Mouse (Mus musculus): ENCODE data around the gene Edn2. TPM values are rescaled to one million over a fixed set of nuclear protein-coding genes. Genes with fewer than 3 reads are reported as not detected.

Gene Edn2
- polyA plus RNA-seq, 1 experiment from 2014 or later = 1.9 TPM

GRCm38 (mm10) chr4:120188651-120189161 is 27.7 kb downstream of the Edn2 start:
- ATAC-seq (ENCODE audit: low FRiP score, low TSS enrichment) = peak; percentile 76
- H3K9me3 ChIP-seq (ENCODE audit: control insufficient read depth, low read length) = no peaks in the 10 kb centered on the region
- H3K4me3 ChIP-seq (ENCODE audit: low read depth, low read length) = no peak overlapping the region
- no peak overlapping the region for H3K4me2 ChIP-seq (replicated peaks; ENCODE audit: low read depth)
- peak; percentile 40 for DNase-seq (ENCODE audit: low spot score)
- no peaks in the 10 kb centered on the region for H3K27me3 ChIP-seq (ENCODE audit: control insufficient read depth, insufficient read depth, low read length)
- H3K27ac ChIP-seq (replicated peaks) = no peak overlapping the region
- WGBS = 46% methylated on average over 10 of the region's 10 CpGs
- no peaks in the 10 kb centered on the region for H3K36me3 ChIP-seq (ENCODE audit: control insufficient read depth, insufficient read depth, low read length)
- no peaks in the 10 kb centered on the region for H3K4me1 ChIP-seq (replicated peaks; ENCODE audit: control insufficient read depth, insufficient read depth)
- H3K9ac ChIP-seq (ENCODE audit: low read length) = no peak overlapping the region
- TF ChIP-seq EP300 (optimal IDR thresholded peaks at IDR 0.05) (no peak), CTCF (IDR thresholded peaks at IDR 0.05; ENCODE audit: low read depth) (no peak)

- TF ChIP-seq EP300 (optimal IDR thresholded peaks at IDR 0.05) (no peak), CTCF (IDR thresholded peaks at IDR 0.05; ENCODE audit: low read depth) (no peak)
- ATAC-seq (ENCODE audit: low FRiP score, low TSS enrichment) = no peak
- DNase-seq (ENCODE audit: low spot score) = no peak
Measured at GRCm38 (mm10) chr4:120189941-120190340, 28.9 kb downstream of the Edn2 start.

GRCm38 (mm10) chr4:120191987-120192386 is 31.0 kb downstream of the Edn2 start:
- WGBS = 29% methylated on average over 2 of the region's 2 CpGs
- no peaks in the 10 kb centered on the region for H3K36me3 ChIP-seq (ENCODE audit: control insufficient read depth, insufficient read depth, low read length)
- no peak overlapping the region for H3K9ac ChIP-seq (ENCODE audit: low read length)

More at GRCm38 (mm10) chr4:120189941-120190340, 28.9 kb downstream of the Edn2 start:
- Histone ChIP-seq H3K9ac (ENCODE audit: low read length) (no peak overlapping the region), H3K27ac (replicated peaks) (no peak overlapping the region), H3K36me3 (ENCODE audit: control insufficient read depth, insufficient read depth, low read length) (no peaks in the 10 kb centered on the region), H3K4me1 (replicated peaks; ENCODE audit: control insufficient read depth, insufficient read depth) (no peaks in the 10 kb centered on the region), H3K4me3 (ENCODE audit: low read depth, low read length) (no peak overlapping the region), H3K4me2 (replicated peaks; ENCODE audit: low read depth) (no peak overlapping the region), H3K27me3 (ENCODE audit: control insufficient read depth, insufficient read depth, low read length) (no peaks in the 10 kb centered on the region), H3K9me3 (ENCODE audit: control insufficient read depth, low read length) (no peaks in the 10 kb centered on the region)
- 47% methylated on average over 2 of the region's 2 CpGs for WGBS

GRCm38 (mm10) chr4:120194026-120194425 is 33.0 kb downstream of the Edn2 start:
- H3K4me2 ChIP-seq (replicated peaks; ENCODE audit: low read depth) = no peak overlapping the region
- TF ChIP-seq CTCF (IDR thresholded peaks at IDR 0.05; ENCODE audit: low read depth) (no peak), EP300 (optimal IDR thresholded peaks at IDR 0.05) (no peak)
- whole genome bisulfite sequencing = 69% methylated on average over 5 of the region's 5 CpGs
- no peak overlapping the region for H3K27ac ChIP-seq (replicated peaks)
- H3K4me1 ChIP-seq (replicated peaks; ENCODE audit: control insufficient read depth, insufficient read depth) = peaks cover 3% of the 10 kb centered on the region; the same call in 1 of the 2 replicates
- DNase-seq (ENCODE audit: low spot score) (no peak), ATAC-seq (ENCODE audit: low FRiP score, low TSS enrichment) (no peak)
- H3K9me3 ChIP-seq (ENCODE audit: control insufficient read depth, low read length) = no peaks in the 10 kb centered on the region
- H3K27me3 ChIP-seq (ENCODE audit: control insufficient read depth, insufficient read depth, low read length) = no peaks in the 10 kb centered on the region
- no peak overlapping the region for H3K9ac ChIP-seq (ENCODE audit: low read length)
- no peak overlapping the region for H3K4me3 ChIP-seq (ENCODE audit: low read depth, low read length)
- H3K36me3 ChIP-seq (ENCODE audit: control insufficient read depth, insufficient read depth, low read length) = no peaks in the 10 kb centered on the region

More at GRCm38 (mm10) chr4:120191987-120192386, 31.0 kb downstream of the Edn2 start:
- Histone ChIP-seq H3K4me2 (replicated peaks; ENCODE audit: low read depth) (no peak overlapping the region), H3K4me3 (ENCODE audit: low read depth, low read length) (no peak overlapping the region), H3K4me1 (replicated peaks; ENCODE audit: control insufficient read depth, insufficient read depth) (no peaks in the 10 kb centered on the region), H3K27ac (replicated peaks) (no peak overlapping the region), H3K9me3 (ENCODE audit: control insufficient read depth, low read length) (no peaks in the 10 kb centered on the region), H3K27me3 (ENCODE audit: control insufficient read depth, insufficient read depth, low read length) (no peaks in the 10 kb centered on the region)
- DNase-seq (ENCODE audit: low spot score) (no peak), ATAC-seq (ENCODE audit: low FRiP score, low TSS enrichment) (no peak)
- TF ChIP-seq EP300 (optimal IDR thresholded peaks at IDR 0.05) = no peak
- no peak for TF ChIP-seq CTCF (IDR thresholded peaks at IDR 0.05; ENCODE audit: low read depth)

GRCm38 (mm10) chr4:120194965-120195364 is 34.0 kb downstream of the Edn2 start:
- DNase-seq (ENCODE audit: low spot score) (no peak), ATAC-seq (ENCODE audit: low FRiP score, low TSS enrichment) (no peak)
- peaks cover 5% of the 10 kb centered on the region; the same call in 1 of the 2 replicates for H3K4me1 ChIP-seq (replicated peaks; ENCODE audit: control insufficient read depth, insufficient read depth)
- no peaks in the 10 kb centered on the region for H3K36me3 ChIP-seq (ENCODE audit: control insufficient read depth, insufficient read depth, low read length)
- no peak overlapping the region for H3K9ac ChIP-seq (ENCODE audit: low read length)
- no peak overlapping the region for H3K4me3 ChIP-seq (ENCODE audit: low read depth, low read length)
- TF ChIP-seq CTCF (IDR thresholded peaks at IDR 0.05; ENCODE audit: low read depth) (no peak), EP300 (optimal IDR thresholded peaks at IDR 0.05) (no peak)
- no peaks in the 10 kb centered on the region for H3K9me3 ChIP-seq (ENCODE audit: control insufficient read depth, low read length)
- no peak overlapping the region for H3K4me2 ChIP-seq (replicated peaks; ENCODE audit: low read depth)
- no peaks in the 10 kb centered on the region for H3K27me3 ChIP-seq (ENCODE audit: control insufficient read depth, insufficient read depth, low read length)
- H3K27ac ChIP-seq (replicated peaks) = no peak overlapping the region

GRCm38 (mm10) chr4:120199184-120199885 is 38.3 kb downstream of the Edn2 start:
- H3K27me3 ChIP-seq (ENCODE audit: control insufficient read depth, insufficient read depth, low read length) = no peaks in the 10 kb centered on the region
- TF ChIP-seq EP300 (optimal IDR thresholded peaks at IDR 0.05) = no peak
- TF ChIP-seq CTCF (IDR thresholded peaks at IDR 0.05; ENCODE audit: low read depth) = no peak
- no peak overlapping the region for H3K4me3 ChIP-seq (ENCODE audit: low read depth, low read length)
- no peaks in the 10 kb centered on the region for H3K9me3 ChIP-seq (ENCODE audit: control insufficient read depth, low read length)
- peak overlapping the region; percentile 41; the same call in 1 of the 2 replicates for H3K27ac ChIP-seq (replicated peaks)
- H3K9ac ChIP-seq (ENCODE audit: low read length) = no peak overlapping the region
- H3K4me2 ChIP-seq (replicated peaks; ENCODE audit: low read depth) = 0 out of 2 replicates have a peak overlapping the region, but pooled peaks have one; percentile 17
- no peaks in the 10 kb centered on the region for H3K36me3 ChIP-seq (ENCODE audit: control insufficient read depth, insufficient read depth, low read length)
- H3K4me1 ChIP-seq (replicated peaks; ENCODE audit: control insufficient read depth, insufficient read depth) = peaks cover 5% of the 10 kb centered on the region; the same call in 1 of the 2 replicates
- ATAC-seq (ENCODE audit: low FRiP score, low TSS enrichment) (peak; percentile 80), DNase-seq (ENCODE audit: low spot score) (peak; percentile 60)
- 29% methylated on average over 9 of the region's 9 CpGs for WGBS

Measured in stomach, postnatal 0 days (tissue).